Mouse (Mus musculus): ENCODE data around the gene Pgpep1l. TPM values are rescaled to one million over a fixed set of nuclear protein-coding genes. Genes with fewer than 3 reads are reported as not detected.

Pgpep1l gene
- total RNA-seq, 2 experiments from 2014 or later, result 0.49 TPM; not detected in 1

GRCm38 (mm10) chr7:68232521-68232920 is 31.5 kb downstream of the Pgpep1l start:
- DNase-seq (ENCODE audit: extremely low spot score in 1 of 2, low spot score in 2 of 2), result no peak
- intact Hi-C loops (cut with DNase I), result no loop called here

- intact Hi-C loops (cut with DNase I), result no loop called here
- no peak for DNase-seq (ENCODE audit: extremely low spot score in 1 of 2, low spot score in 2 of 2)
These were observed 33.2 kb downstream of the Pgpep1l start for GRCm38 (mm10) chr7:68230831-68231230.

- intact Hi-C loops (cut with DNase I), result no loop called here
- no peak for DNase-seq (ENCODE audit: extremely low spot score in 1 of 2, low spot score in 2 of 2)
These were observed 35.5 kb downstream of the Pgpep1l start for GRCm38 (mm10) chr7:68228491-68228890.

- intact Hi-C loops (cut with DNase I), result no loop called here
These were observed 36.4 kb downstream of the Pgpep1l start for GRCm38 (mm10) chr7:68227621-68228020.

GRCm38 (mm10) chr7:68227021-68227420 is 37.0 kb downstream of the Pgpep1l start:
- intact Hi-C loops (cut with DNase I), result no loop called here

More at GRCm38 (mm10) chr7:68227621-68228020, 36.4 kb downstream of the Pgpep1l start:
- DNase-seq (ENCODE audit: extremely low spot score in 1 of 2, low spot score in 2 of 2), result no peak

GRCm38 (mm10) chr7:68225427-68226054 is 38.5 kb downstream of the Pgpep1l start:
- DNase-seq (ENCODE audit: extremely low spot score in 1 of 2, low spot score in 2 of 2), result no peak
- intact Hi-C loops (cut with DNase I), result no loop called here

More at GRCm38 (mm10) chr7:68227021-68227420, 37.0 kb downstream of the Pgpep1l start:
- DNase-seq (ENCODE audit: extremely low spot score in 1 of 2, low spot score in 2 of 2), result no peak

- DNase-seq (ENCODE audit: extremely low spot score in 1 of 2, low spot score in 2 of 2), result no peak
- intact Hi-C loops (cut with DNase I), result no loop called here
These were observed 40.0 kb downstream of the Pgpep1l start for GRCm38 (mm10) chr7:68224006-68224405.

- intact Hi-C loops (cut with DNase I), result no loop called here
- no peak for DNase-seq (ENCODE audit: extremely low spot score in 1 of 2, low spot score in 2 of 2)
These were observed 40.7 kb downstream of the Pgpep1l start for GRCm38 (mm10) chr7:68223356-68223808.

- DNase-seq (ENCODE audit: extremely low spot score in 1 of 2, low spot score in 2 of 2), result peak in 1 of 2 experiments; percentile 46
- intact Hi-C loops (cut with DNase I), result no loop called here
These were observed 42.3 kb downstream of the Pgpep1l start for GRCm38 (mm10) chr7:68221677-68222230.

GRCm38 (mm10) chr7:68218879-68219278 is 45.2 kb downstream of the Pgpep1l start:
- intact Hi-C loops (cut with DNase I), result no loop called here
- no peak for DNase-seq (ENCODE audit: extremely low spot score in 1 of 2, low spot score in 2 of 2)

GRCm38 (mm10) chr7:68215522-68216070 is 48.4 kb downstream of the Pgpep1l start:
- intact Hi-C loops (cut with DNase I), result no loop called here
- DNase-seq (ENCODE audit: extremely low spot score in 1 of 2, low spot score in 2 of 2), result no peak

- intact Hi-C loops (cut with DNase I), result no loop called here
- no peak for DNase-seq (ENCODE audit: extremely low spot score in 1 of 2, low spot score in 2 of 2)
These were observed 50.2 kb downstream of the Pgpep1l start for GRCm38 (mm10) chr7:68213842-68214241.

GRCm38 (mm10) chr7:68211883-68212282 is 52.1 kb downstream of the Pgpep1l start:
- no peak for DNase-seq (ENCODE audit: extremely low spot score in 1 of 2, low spot score in 2 of 2)
- intact Hi-C loops (cut with DNase I), result no loop called here

- intact Hi-C loops (cut with DNase I), result no loop called here
- DNase-seq (ENCODE audit: extremely low spot score in 1 of 2, low spot score in 2 of 2), result no peak
These were observed 53.6 kb downstream of the Pgpep1l start for GRCm38 (mm10) chr7:68210417-68210816.

GRCm38 (mm10) chr7:68209039-68209438 is 55.0 kb downstream of the Pgpep1l start:
- intact Hi-C loops (cut with DNase I), result no loop called here
- DNase-seq (ENCODE audit: extremely low spot score in 1 of 2, low spot score in 2 of 2), result no peak

GRCm38 (mm10) chr7:68205776-68206427 is 58.1 kb downstream of the Pgpep1l start:
- intact Hi-C loops (cut with DNase I), result no loop called here
- DNase-seq (ENCODE audit: extremely low spot score in 1 of 2, low spot score in 2 of 2), result no peak

- intact Hi-C loops (cut with DNase I), result no loop called here
- no peak for DNase-seq (ENCODE audit: extremely low spot score in 1 of 2, low spot score in 2 of 2)
These were observed 64.4 kb downstream of the Pgpep1l start for GRCm38 (mm10) chr7:68199609-68200008.

GRCm38 (mm10) chr7:68193958-68194695 is 69.9 kb downstream of the Pgpep1l start:
- no peak for DNase-seq (ENCODE audit: extremely low spot score in 1 of 2, low spot score in 2 of 2)
- intact Hi-C loops (cut with DNase I), result no loop called here

All from left cerebral cortex, postnatal 10 days (tissue).